Mouse (Mus musculus): ENCODE measurements around the gene Bcl11b. TPM values are rescaled to one million over a fixed set of nuclear protein-coding genes. Genes with fewer than 3 reads are reported as not detected.

Bcl11b gene
- polyA plus RNA-seq, 1 experiment, result 22.3 TPM

DNA sequence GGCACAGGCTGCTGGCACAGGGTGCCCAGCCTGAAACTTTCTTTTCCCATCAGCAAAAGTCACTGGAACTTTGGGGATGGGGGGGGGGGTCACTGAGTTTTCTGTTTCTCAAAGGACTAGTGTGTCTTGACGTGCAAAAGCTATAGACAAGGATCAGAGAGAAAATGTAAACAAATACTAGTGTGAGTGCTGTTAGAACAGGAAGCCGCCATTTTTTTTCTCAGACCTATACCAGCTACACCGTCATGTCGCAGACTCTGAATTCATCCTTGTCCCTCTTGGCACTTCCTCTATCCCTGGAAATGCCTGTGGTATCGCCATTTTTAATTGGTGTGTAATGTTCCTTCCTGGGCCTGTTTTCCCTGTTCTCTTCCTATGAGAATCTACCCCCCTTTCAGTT, 66.4 kb downstream of the Bcl11b start:
- no peak overlapping the region for H3K4me3 ChIP-seq (ENCODE audit: low read depth, low read length)
- TF ChIP-seq CTCF (IDR thresholded peaks at IDR 0.05; ENCODE audit: extremely low read depth, insufficient read length, insufficient replicate concordance, low read depth, low read length), result no peak
- TF ChIP-seq POLR2A (IDR thresholded peaks at IDR 0.05; ENCODE audit: low read depth, low read length), result no peak
- H3K4me1 ChIP-seq (ENCODE audit: control insufficient read depth, insufficient read depth, insufficient read length, low read length), result no peaks in the 10 kb centered on the region
- 79% methylated on average over 5 of the region's 5 CpGs for WGBS
- H3K27me3 ChIP-seq (ENCODE audit: control insufficient read depth, insufficient read depth, low read length), result no peaks in the 10 kb centered on the region
- H3K27ac ChIP-seq (ENCODE audit: insufficient read depth, low read depth, low read length), result no peak overlapping the region
- no peaks in the 10 kb centered on the region; the same call in 1 of the 2 replicates for H3K36me3 ChIP-seq (ENCODE audit: control insufficient read depth, insufficient read depth, low read length)

- Histone ChIP-seq H3K27me3 (ENCODE audit: control insufficient read depth, insufficient read depth, low read length) (no peaks in the 10 kb centered on the region), H3K36me3 (ENCODE audit: control insufficient read depth, insufficient read depth, low read length) (no peaks in the 10 kb centered on the region; the same call in 1 of the 2 replicates), H3K4me1 (ENCODE audit: control insufficient read depth, insufficient read depth, insufficient read length, low read length) (no peaks in the 10 kb centered on the region), H3K27ac (ENCODE audit: insufficient read depth, low read depth, low read length) (no peak overlapping the region), H3K4me3 (ENCODE audit: low read depth, low read length) (no peak overlapping the region)
- 79% methylated on average over 7 of the region's 7 CpGs for WGBS
- no peak for TF ChIP-seq CTCF (IDR thresholded peaks at IDR 0.05; ENCODE audit: extremely low read depth, insufficient read length, insufficient replicate concordance, low read depth, low read length)
- no peak for TF ChIP-seq POLR2A (IDR thresholded peaks at IDR 0.05; ENCODE audit: low read depth, low read length)
Observed at GRCm38 (mm10) chr12:107936406-107936805, 67.0 kb downstream of the Bcl11b start.

- H3K27me3 ChIP-seq (ENCODE audit: control insufficient read depth, insufficient read depth, low read length), result no peaks in the 10 kb centered on the region
- H3K27ac ChIP-seq (ENCODE audit: insufficient read depth, low read depth, low read length), result no peak overlapping the region
- 55% methylated on average over 19 of the region's 19 CpGs for WGBS
- no peak overlapping the region for H3K4me3 ChIP-seq (ENCODE audit: low read depth, low read length)
- H3K36me3 ChIP-seq (ENCODE audit: control insufficient read depth, insufficient read depth, low read length), result no peaks in the 10 kb centered on the region; the same call in 1 of the 2 replicates
- no peaks in the 10 kb centered on the region for H3K4me1 ChIP-seq (ENCODE audit: control insufficient read depth, insufficient read depth, insufficient read length, low read length)
- TF ChIP-seq CTCF (IDR thresholded peaks at IDR 0.05; ENCODE audit: extremely low read depth, insufficient read length, insufficient replicate concordance, low read depth, low read length), result no peak
- TF ChIP-seq POLR2A (IDR thresholded peaks at IDR 0.05; ENCODE audit: low read depth, low read length), result no peak
Observed at GRCm38 (mm10) chr12:107934831-107935437, 68.5 kb downstream of the Bcl11b start.

- no peak overlapping the region for H3K4me3 ChIP-seq (ENCODE audit: low read depth, low read length)
- no peaks in the 10 kb centered on the region for H3K4me1 ChIP-seq (ENCODE audit: control insufficient read depth, insufficient read depth, insufficient read length, low read length)
- 79% methylated on average over 12 of the region's 12 CpGs for WGBS
- TF ChIP-seq POLR2A (IDR thresholded peaks at IDR 0.05; ENCODE audit: low read depth, low read length) (no peak), CTCF (IDR thresholded peaks at IDR 0.05; ENCODE audit: extremely low read depth, insufficient read length, insufficient replicate concordance, low read depth, low read length) (no peak)
- H3K27ac ChIP-seq (ENCODE audit: insufficient read depth, low read depth, low read length), result no peak overlapping the region
- no peaks in the 10 kb centered on the region; the same call in 1 of the 2 replicates for H3K36me3 ChIP-seq (ENCODE audit: control insufficient read depth, insufficient read depth, low read length)
- H3K27me3 ChIP-seq (ENCODE audit: control insufficient read depth, insufficient read depth, low read length), result no peaks in the 10 kb centered on the region
Observed at GRCm38 (mm10) chr12:107932140-107932539, 71.3 kb downstream of the Bcl11b start.

- H3K4me3 ChIP-seq (ENCODE audit: low read depth, low read length), result no peak overlapping the region
- WGBS, result 58% methylated on average over 5 of the region's 5 CpGs
- H3K36me3 ChIP-seq (ENCODE audit: control insufficient read depth, insufficient read depth, low read length), result peaks cover under 1% of the 10 kb centered on the region; the same call in 1 of the 2 replicates
- H3K27ac ChIP-seq (ENCODE audit: insufficient read depth, low read depth, low read length), result no peak overlapping the region
- TF ChIP-seq POLR2A (IDR thresholded peaks at IDR 0.05; ENCODE audit: low read depth, low read length) (no peak), CTCF (IDR thresholded peaks at IDR 0.05; ENCODE audit: extremely low read depth, insufficient read length, insufficient replicate concordance, low read depth, low read length) (no peak)
- no peaks in the 10 kb centered on the region for H3K27me3 ChIP-seq (ENCODE audit: control insufficient read depth, insufficient read depth, low read length)
- H3K4me1 ChIP-seq (ENCODE audit: control insufficient read depth, insufficient read depth, insufficient read length, low read length), result no peaks in the 10 kb centered on the region
Observed at GRCm38 (mm10) chr12:107931476-107931875, 71.9 kb downstream of the Bcl11b start.

DNA sequence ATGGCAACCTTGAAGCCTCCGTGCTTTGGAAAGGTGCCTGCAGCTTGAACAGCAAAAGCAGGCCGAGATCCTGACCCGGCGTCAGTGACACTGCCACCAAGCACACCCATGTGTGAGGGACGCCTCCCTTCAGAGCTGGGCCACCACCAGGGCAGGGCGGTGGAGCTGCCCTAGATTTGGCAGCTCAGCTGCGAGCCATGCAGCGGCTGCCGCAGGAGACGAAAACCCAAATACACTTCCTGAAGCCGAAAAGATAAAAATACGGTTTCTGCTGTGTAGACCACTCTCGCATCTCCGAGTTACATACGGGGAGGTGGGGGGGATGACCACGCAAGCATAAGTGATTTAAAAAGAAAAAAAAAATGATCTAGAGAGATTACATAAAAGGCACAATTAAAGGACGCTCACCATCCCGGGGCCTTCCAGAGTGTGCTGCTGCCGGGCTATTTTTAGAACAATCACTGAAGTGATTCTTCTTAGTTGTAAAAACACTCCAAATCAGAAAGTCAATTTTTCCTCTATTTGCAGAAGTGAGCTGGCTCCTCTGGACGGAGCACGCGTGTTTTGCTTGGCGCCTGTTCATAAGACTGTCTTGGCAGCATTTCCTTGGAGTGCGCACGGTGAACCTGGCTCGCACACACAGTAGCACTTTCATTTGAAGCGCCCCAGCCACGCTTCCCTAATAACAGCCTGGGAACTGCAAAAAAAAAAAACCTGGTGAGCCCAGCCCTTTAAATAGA, 72.6 kb downstream of the Bcl11b start:
- Histone ChIP-seq H3K4me1 (ENCODE audit: control insufficient read depth, insufficient read depth, insufficient read length, low read length) (no peaks in the 10 kb centered on the region), H3K27ac (ENCODE audit: insufficient read depth, low read depth, low read length) (no peak overlapping the region), H3K27me3 (ENCODE audit: control insufficient read depth, insufficient read depth, low read length) (no peaks in the 10 kb centered on the region), H3K4me3 (ENCODE audit: low read depth, low read length) (no peak overlapping the region), H3K36me3 (ENCODE audit: control insufficient read depth, insufficient read depth, low read length) (0 out of 2 replicates have a peak, but pooled peaks cover 2% of the 10 kb centered on the region)
- TF ChIP-seq CTCF (IDR thresholded peaks at IDR 0.05; ENCODE audit: extremely low read depth, insufficient read length, insufficient replicate concordance, low read depth, low read length) (no peak), POLR2A (IDR thresholded peaks at IDR 0.05; ENCODE audit: low read depth, low read length) (no peak)
- 42% methylated on average over 28 of the region's 28 CpGs for whole genome bisulfite sequencing

- Histone ChIP-seq H3K27me3 (ENCODE audit: control insufficient read depth, insufficient read depth, low read length) (no peaks in the 10 kb centered on the region), H3K4me3 (ENCODE audit: low read depth, low read length) (no peak overlapping the region), H3K4me1 (ENCODE audit: control insufficient read depth, insufficient read depth, insufficient read length, low read length) (no peaks in the 10 kb centered on the region), H3K27ac (ENCODE audit: insufficient read depth, low read depth, low read length) (no peak overlapping the region), H3K36me3 (ENCODE audit: control insufficient read depth, insufficient read depth, low read length) (0 out of 2 replicates have a peak, but pooled peaks cover 2% of the 10 kb centered on the region)
- TF ChIP-seq POLR2A (IDR thresholded peaks at IDR 0.05; ENCODE audit: low read depth, low read length), result no peak
- no peak for TF ChIP-seq CTCF (IDR thresholded peaks at IDR 0.05; ENCODE audit: extremely low read depth, insufficient read length, insufficient replicate concordance, low read depth, low read length)
- WGBS, result 68% methylated on average over 7 of the region's 7 CpGs
Observed at GRCm38 (mm10) chr12:107928905-107929304, 74.5 kb downstream of the Bcl11b start.

All from small intestine, adult 2 months (tissue).